Mouse (Mus musculus) midbrain, embryonic 11.5 days (tissue): ENCODE measurements around the gene Stpg4. TPM values are rescaled to one million over a fixed set of nuclear protein-coding genes. Genes with fewer than 3 reads are reported as not detected.

ENCODE experiments used
- ATAC-seq: fragments of 200-750 bp; cut with Nextera tagmentation; 2 replicates; pipeline ENCODE4 v1.8.0; 2017; ENCODE audit warnings: moderate TSS enrichment, moderate library complexity; ENCODE audit not compliant: low FRiP score
- DNase-seq: peaks from one replicate; pipeline ENCODE4 v3.0.0; 2015; ENCODE audit warnings: low spot score; ENCODE audit errors: missing footprints
- H3K27ac ChIP-seq: fragments of 300-500 bp; sonication (generic); 2 replicates; pipeline ENCODE4 v1.5.1; 2014; ENCODE audit warnings: low read depth, low read length
- H3K27me3 ChIP-seq: fragments of 300-500 bp; sonication (generic); 2 replicates; pipeline ENCODE4 v1.6.1; 2014; ENCODE audit warnings: mild to moderate bottlenecking, low read length, moderate library complexity, mixed read lengths; ENCODE audit not compliant: control insufficient read depth, insufficient read depth
- H3K36me3 ChIP-seq: fragments of 300-500 bp; sonication (generic); 2 replicates; pipeline ENCODE4 v1.6.1; 2014; ENCODE audit warnings: mild to moderate bottlenecking, low read length, moderate library complexity, mixed read lengths; ENCODE audit not compliant: control insufficient read depth, insufficient read depth
- H3K4me1 ChIP-seq: fragments of 300-500 bp; sonication (generic); 2 replicates; pipeline ENCODE4 v1.6.1; 2014; ENCODE audit warnings: low read length; ENCODE audit not compliant: control insufficient read depth, insufficient read depth
- H3K4me2 ChIP-seq: fragments of 300-500 bp; sonication (generic); 2 replicates; pipeline ENCODE4 v1.6.1; 2014; ENCODE audit warnings: mild to moderate bottlenecking, moderate library complexity
- H3K4me3 ChIP-seq: fragments of 300-500 bp; sonication (generic); 2 replicates; pipeline ENCODE4 v1.5.1; 2014; ENCODE audit warnings: low read depth, low read length
- H3K9ac ChIP-seq: fragments of 300-500 bp; sonication (generic); 2 replicates; pipeline ENCODE4 v1.6.1; 2014; ENCODE audit warnings: low read length
- H3K9me3 ChIP-seq: fragments of 300-500 bp; sonication (generic); 2 replicates; pipeline ENCODE4 v1.6.1; 2016; ENCODE audit warnings: low read length; ENCODE audit not compliant: control insufficient read depth
- WGBS: fragments of 180-500 bp; shearing (Covaris S2); extraction: QIAGEN DNeasy Blood & Tissue Kit; methylation state at CpG from one replicate; pipeline ENCODE4 v1.1.7; 2014; 5-methylcytosine and 5-hydroxymethylcytosine counted together
- polyA plus RNA-seq: library from polyadenylated mRNA; unstranded; fragments of >200 nt; fragmentation: Nextera tagmentation; extraction: Ambion mirVana; gene quantifications from 2 replicates; pipeline ENCODE4 v1.2.1, GENCODE M21; 2014

Stpg4 gene
- polyA plus RNA-seq, 1 experiment from 2014 or later = not detected

- Histone ChIP-seq H3K36me3 (no peaks in the 10 kb centered on the region), H3K9ac (no peak overlapping the region), H3K27ac (no peak overlapping the region), H3K27me3 (no peaks in the 10 kb centered on the region), H3K4me2 (no peak overlapping the region), H3K4me3 (no peak overlapping the region), H3K4me1 (peaks cover 3% of the 10 kb centered on the region; the same call in 1 of the 2 replicates), H3K9me3 (no peaks in the 10 kb centered on the region)
- ATAC-seq (no peak), DNase-seq (no peak)
- 86% methylated on average over 7 of the region's 7 CpGs for WGBS
Measured at GRCm38 (mm10) chr17:87453336-87453735, 25.8 kb upstream of the Stpg4 start.

GRCm38 (mm10) chr17:87448881-87449280, 21.3 kb upstream of the Stpg4 start:
- WGBS = 92% methylated on average over 8 of the region's 8 CpGs
- Histone ChIP-seq H3K27ac (no peak overlapping the region), H3K4me1 (peaks cover 14% of the 10 kb centered on the region), H3K9me3 (no peaks in the 10 kb centered on the region), H3K9ac (no peak overlapping the region), H3K36me3 (no peaks in the 10 kb centered on the region), H3K4me2 (no peak overlapping the region), H3K27me3 (no peaks in the 10 kb centered on the region), H3K4me3 (no peak overlapping the region)
- ATAC-seq (no peak), DNase-seq (no peak)

GRCm38 (mm10) chr17:87448339-87448738, 20.8 kb upstream of the Stpg4 start:
- Histone ChIP-seq H3K36me3 (no peaks in the 10 kb centered on the region), H3K4me2 (no peak overlapping the region)
- 94% methylated on average over 9 of the region's 9 CpGs for WGBS

GRCm38 (mm10) chr17:87447612-87448200, 20.2 kb upstream of the Stpg4 start:
- Histone ChIP-seq H3K27me3 (no peaks in the 10 kb centered on the region), H3K9me3 (no peaks in the 10 kb centered on the region), H3K4me1 (peaks cover 25% of the 10 kb centered on the region), H3K4me3 (peak overlapping the region; percentile 91), H3K4me2 (peak overlapping the region; percentile 67), H3K36me3 (no peaks in the 10 kb centered on the region), H3K9ac (peak overlapping the region; percentile 100), H3K27ac (peak overlapping the region; percentile 99)
- whole genome bisulfite sequencing = 44% methylated on average over 12 of the region's 12 CpGs
- ATAC-seq = no peak
- peak; percentile 94 for DNase-seq

More at GRCm38 (mm10) chr17:87448339-87448738, 20.8 kb upstream of the Stpg4 start:
- Histone ChIP-seq H3K9me3 (no peaks in the 10 kb centered on the region), H3K9ac (no peak overlapping the region), H3K27ac (no peak overlapping the region), H3K4me1 (peaks cover 19% of the 10 kb centered on the region), H3K27me3 (no peaks in the 10 kb centered on the region), H3K4me3 (no peak overlapping the region)
- ATAC-seq (no peak), DNase-seq (no peak)

GRCm38 (mm10) chr17:87446767-87447611, 19.4 kb upstream of the Stpg4 start, which contains the start of gene Calm2:
Gene Calm2, minus strand, starts transcription at chr17:87446935.
- ATAC-seq (peak; percentile 92), DNase-seq (peak; percentile 99)
- Histone ChIP-seq H3K27ac (peak within 1 kb of the TSS; percentile 99), H3K9me3 (no peaks in the 10 kb centered on the region), H3K36me3 (no peaks in the 10 kb centered on the region), H3K4me3 (peak within 1 kb of the TSS; percentile 91), H3K27me3 (no peaks in the 10 kb centered on the region), H3K9ac (peak within 1 kb of the TSS; percentile 100), H3K4me2 (peak within 1 kb of the TSS; percentile 67), H3K4me1 (peaks cover 29% of the 10 kb centered on the region)
- WGBS = under 1% methylated on average over 60 of the region's 69 CpGs

GRCm38 (mm10) chr17:87445917-87446766, 18.6 kb upstream of the Stpg4 start:
- peak; percentile 84 for ATAC-seq
- under 1% methylated on average over 37 of the region's 86 CpGs for WGBS

GRCm38 (mm10) chr17:87445337-87445916, 17.9 kb upstream of the Stpg4 start:
- DNase-seq = no peak
- H3K36me3 ChIP-seq = no peaks in the 10 kb centered on the region
- H3K9me3 ChIP-seq = no peaks in the 10 kb centered on the region
- peaks cover 32% of the 10 kb centered on the region for H3K4me1 ChIP-seq
- no peak overlapping the region; the same call in 1 of the 2 replicates for H3K27ac ChIP-seq
- H3K9ac ChIP-seq = peak overlapping the region; percentile 100
- peak overlapping the region; percentile 91 for H3K4me3 ChIP-seq
- under 1% methylated on average over 13 of the region's 13 CpGs for WGBS
- no peaks in the 10 kb centered on the region for H3K27me3 ChIP-seq
- no peak for ATAC-seq
- H3K4me2 ChIP-seq = peak overlapping the region; percentile 56

More at GRCm38 (mm10) chr17:87445917-87446766, 18.6 kb upstream of the Stpg4 start:
- Histone ChIP-seq H3K27me3 (no peaks in the 10 kb centered on the region), H3K36me3 (no peaks in the 10 kb centered on the region), H3K4me2 (peak overlapping the region; percentile 56), H3K9me3 (no peaks in the 10 kb centered on the region), H3K4me1 (peaks cover 32% of the 10 kb centered on the region), H3K27ac (peak overlapping the region; percentile 99), H3K9ac (peak overlapping the region; percentile 100), H3K4me3 (peak overlapping the region; percentile 91)
- peak; percentile 96 for DNase-seq

- 59% methylated on average over 4 of the region's 4 CpGs for WGBS
- peak overlapping the region; percentile 24; the same call in 1 of the 2 replicates for H3K9ac ChIP-seq
Measured at GRCm38 (mm10) chr17:87444763-87445162, 17.2 kb upstream of the Stpg4 start.

More at GRCm38 (mm10) chr17:87444763-87445162, 17.2 kb upstream of the Stpg4 start:
- Histone ChIP-seq H3K27ac (no peak overlapping the region), H3K4me1 (peaks cover 32% of the 10 kb centered on the region), H3K4me3 (peak overlapping the region; percentile 32), H3K27me3 (no peaks in the 10 kb centered on the region), H3K36me3 (no peaks in the 10 kb centered on the region), H3K9me3 (no peaks in the 10 kb centered on the region), H3K4me2 (peak overlapping the region; percentile 56)
- DNase-seq = no peak
- ATAC-seq = no peak
